Mouse (Mus musculus) hindbrain, postnatal 0 days (tissue): ENCODE data around the gene Adrb1. TPM values are rescaled to one million over a fixed set of nuclear protein-coding genes. Genes with fewer than 3 reads are reported as not detected.

ENCODE experiments used
- ATAC-seq: fragments of 200-750 bp; cut with Nextera tagmentation; 2 replicates; pipeline ENCODE4 v1.8.0; 2017; ENCODE audit warnings: mild to moderate bottlenecking, moderate TSS enrichment, moderate library complexity
- DNase-seq: peaks from one replicate; pipeline ENCODE4 v3.0.0-alpha.2; 2015; ENCODE audit warnings: low spot score
- H3K27ac ChIP-seq: fragments of 300-500 bp; sonication (generic); 2 replicates; pipeline ENCODE4 v1.5.1; 2014; ENCODE audit warnings: mild to moderate bottlenecking
- H3K27me3 ChIP-seq: fragments of 300-500 bp; sonication (generic); 2 replicates; pipeline ENCODE4 v1.6.1; 2014; ENCODE audit warnings: low read length, mixed read lengths; ENCODE audit not compliant: insufficient read depth
- H3K36me3 ChIP-seq: fragments of 300-500 bp; sonication (generic); 2 replicates; pipeline ENCODE4 v1.6.1; 2014; ENCODE audit warnings: low read length, mixed read lengths; ENCODE audit not compliant: insufficient read depth
- H3K4me1 ChIP-seq: fragments of 300-500 bp; sonication (generic); 2 replicates; pipeline ENCODE4 v1.6.1; 2014; ENCODE audit warnings: antibody characterized with exemption, low read length, mixed read lengths; ENCODE audit not compliant: insufficient read depth
- H3K4me2 ChIP-seq: fragments of 300-500 bp; sonication (generic); 2 replicates; pipeline ENCODE4 v1.6.1; 2014; ENCODE audit warnings: low read depth, mild to moderate bottlenecking, low read length, moderate library complexity, mixed read lengths
- H3K4me3 ChIP-seq: fragments of 300-500 bp; sonication (generic); 2 replicates; pipeline ENCODE4 v1.5.1; 2014; ENCODE audit warnings: low read length
- H3K9ac ChIP-seq: fragments of 300-500 bp; sonication (generic); replicated peaks from 2 replicates; pipeline ENCODE4 v1.6.1; 2014; ENCODE audit warnings: mild to moderate bottlenecking, low read length, moderate library complexity, mixed read lengths
- H3K9me3 ChIP-seq: fragments of 300-500 bp; sonication (generic); 2 replicates; pipeline ENCODE4 v1.6.1; 2016; ENCODE audit warnings: low read length, mixed read lengths
- CTCF ChIP-seq: IDR thresholded peaks from 2 replicates; pipeline ENCODE4 v1.5.1; 2016; ENCODE audit warnings: antibody characterized with exemption, control low read depth, low read depth
- WGBS: fragments of 180-500 bp; shearing (Covaris S2); extraction: QIAGEN DNeasy Blood & Tissue Kit; methylation state at CpG from one replicate; pipeline ENCODE4 v1.1.7; 2014; 5-methylcytosine and 5-hydroxymethylcytosine counted together
- polyA plus RNA-seq: library from polyadenylated mRNA; unstranded; fragments of >200 nt; fragmentation: Nextera tagmentation; extraction: Ambion mirVana; gene quantifications from 2 replicates; pipeline ENCODE4 v1.2.1, GENCODE M21; 2015
- total RNA-seq: library from RNA; depleted of rRNA; stranded (reverse); fragments of >200 nt; gene quantifications from 2 replicates; pipeline ENCODE4 v1.2.3, GENCODE M21; 2014

The Adrb1 gene
- total and polyA plus RNA-seq, 2 experiments from 2014 or later, result 1.7 to 7.0 TPM

- H3K4me1 ChIP-seq, result no peaks in the 10 kb centered on the region
- DNase-seq, result no peak
- no peak overlapping the region for H3K4me3 ChIP-seq
- H3K9me3 ChIP-seq, result no peaks in the 10 kb centered on the region
- TF ChIP-seq CTCF, result no peak
- H3K9ac ChIP-seq, result no peak overlapping the region
- no peak for ATAC-seq
- H3K27me3 ChIP-seq, result no peaks in the 10 kb centered on the region
- WGBS, result 75% methylated on average over 7 of the region's 7 CpGs
- no peak overlapping the region for H3K27ac ChIP-seq
- no peak overlapping the region for H3K4me2 ChIP-seq
- no peaks in the 10 kb centered on the region for H3K36me3 ChIP-seq
Observed at GRCm38 (mm10) chr19:56679992-56680391, 42.0 kb upstream of the Adrb1 start.

DNA sequence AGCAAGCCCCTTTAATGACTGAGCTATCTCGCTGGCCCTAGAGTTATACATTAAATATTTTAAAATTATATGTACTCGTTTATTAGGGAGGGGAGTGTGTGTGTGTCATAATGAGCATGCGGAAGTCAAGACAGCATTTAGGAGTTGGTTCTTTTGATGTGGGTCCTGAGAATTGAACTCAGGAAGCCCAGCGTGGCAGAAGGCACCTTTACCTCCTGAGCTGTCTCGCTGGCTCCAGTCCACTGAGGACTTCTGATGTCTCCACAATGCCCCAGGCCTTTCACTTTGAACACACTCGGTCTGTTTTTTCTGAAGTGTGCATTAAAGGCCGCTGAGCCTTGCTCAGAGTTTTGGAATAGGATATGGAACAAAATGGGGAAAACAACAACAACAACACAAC, 39.7 kb upstream of the Adrb1 start:
- no peak for DNase-seq

DNA sequence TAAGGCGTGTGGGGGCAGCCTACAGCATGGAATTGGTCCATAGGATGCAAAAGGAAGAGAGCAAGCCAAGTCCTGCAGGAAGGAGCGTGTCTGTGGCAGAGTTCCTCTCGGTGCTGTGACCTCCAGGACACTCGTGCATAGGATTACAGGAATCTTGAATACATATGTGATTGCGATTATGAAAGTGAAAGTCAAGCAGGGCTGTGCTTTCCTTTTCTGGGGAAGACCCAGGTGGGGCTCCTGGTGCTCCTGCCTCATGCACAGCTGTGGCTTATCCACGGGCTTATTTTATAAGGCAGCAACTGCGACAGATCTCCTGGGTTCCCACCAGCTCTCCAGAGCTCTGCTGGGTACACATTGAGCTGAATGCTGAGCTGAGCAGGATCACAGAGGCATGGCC, 39.2 kb upstream of the Adrb1 start:
- Histone ChIP-seq H3K9ac (no peak overlapping the region), H3K27me3 (no peaks in the 10 kb centered on the region), H3K4me3 (no peak overlapping the region), H3K4me1 (peaks cover 4% of the 10 kb centered on the region; the same call in 1 of the 2 replicates), H3K4me2 (no peak overlapping the region), H3K36me3 (no peaks in the 10 kb centered on the region), H3K9me3 (no peaks in the 10 kb centered on the region), H3K27ac (no peak overlapping the region)
- WGBS, result 84% methylated on average over 7 of the region's 7 CpGs
- ATAC-seq, result no peak
- no peak for DNase-seq
- no peak for TF ChIP-seq CTCF

More for the DNA sequence above, 39.7 kb upstream of the Adrb1 start:
- Histone ChIP-seq H3K27ac (no peak overlapping the region), H3K36me3 (no peaks in the 10 kb centered on the region), H3K4me3 (no peak overlapping the region), H3K4me2 (no peak overlapping the region), H3K9ac (no peak overlapping the region), H3K4me1 (peaks cover 4% of the 10 kb centered on the region; the same call in 1 of the 2 replicates), H3K9me3 (no peaks in the 10 kb centered on the region), H3K27me3 (no peaks in the 10 kb centered on the region)
- no peak for TF ChIP-seq CTCF
- 89% methylated on average over 7 of the region's 7 CpGs for WGBS
- ATAC-seq, result no peak

DNA sequence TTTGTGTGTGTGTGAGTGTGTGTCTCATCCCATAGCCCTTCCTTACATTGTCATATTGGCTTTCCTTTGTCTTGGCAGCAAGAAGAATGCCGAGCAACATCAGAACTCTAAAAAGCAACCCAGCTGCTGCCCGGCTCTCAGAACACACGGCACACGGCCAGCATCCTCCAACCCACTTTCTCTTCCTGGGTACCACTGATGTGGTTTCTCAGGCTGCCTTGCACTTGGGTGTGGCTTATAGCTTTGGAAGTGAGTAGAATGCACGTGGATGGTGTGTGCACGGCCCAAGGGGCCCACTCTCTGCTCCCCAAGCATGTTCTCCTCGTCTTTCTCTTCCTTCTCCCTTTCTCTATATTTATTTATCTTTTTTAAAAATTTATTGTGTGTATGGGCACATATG, 36.5 kb upstream of the Adrb1 start:
- no peak overlapping the region for H3K4me2 ChIP-seq
- H3K9me3 ChIP-seq, result no peaks in the 10 kb centered on the region
- no peaks in the 10 kb centered on the region for H3K27me3 ChIP-seq
- no peak overlapping the region for H3K9ac ChIP-seq
- H3K36me3 ChIP-seq, result no peaks in the 10 kb centered on the region
- H3K4me3 ChIP-seq, result no peak overlapping the region
- H3K27ac ChIP-seq, result no peak overlapping the region
- DNase-seq (no peak), ATAC-seq (no peak)
- H3K4me1 ChIP-seq, result peaks cover 4% of the 10 kb centered on the region; the same call in 1 of the 2 replicates
- 78% methylated on average over 7 of the region's 7 CpGs for WGBS
- no peak for TF ChIP-seq CTCF

GRCm38 (mm10) chr19:56686218-56686617, 35.8 kb upstream of the Adrb1 start:
- H3K9ac ChIP-seq, result no peak overlapping the region
- no peak overlapping the region for H3K4me3 ChIP-seq
- TF ChIP-seq CTCF, result no peak
- no peaks in the 10 kb centered on the region for H3K9me3 ChIP-seq
- ATAC-seq (no peak), DNase-seq (no peak)
- WGBS, result 58% methylated on average over 12 of the region's 12 CpGs
- H3K4me1 ChIP-seq, result peaks cover 4% of the 10 kb centered on the region; the same call in 1 of the 2 replicates
- no peak overlapping the region for H3K27ac ChIP-seq
- H3K36me3 ChIP-seq, result no peaks in the 10 kb centered on the region
- H3K4me2 ChIP-seq, result no peak overlapping the region
- H3K27me3 ChIP-seq, result no peaks in the 10 kb centered on the region

- Histone ChIP-seq H3K4me1 (peaks cover 4% of the 10 kb centered on the region; the same call in 1 of the 2 replicates), H3K9ac (no peak overlapping the region), H3K4me2 (no peak overlapping the region), H3K27me3 (no peaks in the 10 kb centered on the region), H3K36me3 (no peaks in the 10 kb centered on the region), H3K27ac (no peak overlapping the region), H3K4me3 (no peak overlapping the region), H3K9me3 (no peaks in the 10 kb centered on the region)
- TF ChIP-seq CTCF, result no peak
- 78% methylated on average over 6 of the region's 8 CpGs for WGBS
- peak; percentile 43; the same call in 1 of the 2 replicates for ATAC-seq
- DNase-seq, result no peak
Observed at GRCm38 (mm10) chr19:56687026-56687635, 34.9 kb upstream of the Adrb1 start.

GRCm38 (mm10) chr19:56687676-56688075, 34.3 kb upstream of the Adrb1 start:
- Histone ChIP-seq H3K4me1 (peaks cover 4% of the 10 kb centered on the region; the same call in 1 of the 2 replicates), H3K36me3 (no peaks in the 10 kb centered on the region), H3K9ac (no peak overlapping the region), H3K9me3 (no peaks in the 10 kb centered on the region), H3K27me3 (no peaks in the 10 kb centered on the region), H3K27ac (no peak overlapping the region), H3K4me3 (no peak overlapping the region), H3K4me2 (no peak overlapping the region)
- WGBS, result 86% methylated on average over 10 of the region's 10 CpGs
- ATAC-seq (no peak), DNase-seq (no peak)
- TF ChIP-seq CTCF, result no peak
